Mouse (Mus musculus) thymus, adult 2 months (tissue): ENCODE measurements around the gene Grik5. TPM values are rescaled to one million over a fixed set of nuclear protein-coding genes. Genes with fewer than 3 reads are reported as not detected.

ENCODE experiments used
- DNase-seq: peaks from one replicate; pipeline ENCODE4 v3.0.0; 2021
- H3K27ac ChIP-seq: fragments of 200-500 bp; 2 replicates; pipeline ENCODE4 v1.5.1; 2012; ENCODE audit warnings: low read length, control low read depth; ENCODE audit not compliant: control insufficient read depth, insufficient read depth
- H3K27me3 ChIP-seq: fragments of 200-500 bp; 2 replicates; pipeline ENCODE4 v1.6.1; 2012; ENCODE audit warnings: mild to moderate bottlenecking, low read length, moderate library complexity, mixed read lengths; ENCODE audit not compliant: control insufficient read depth, insufficient read depth
- H3K36me3 ChIP-seq: fragments of 200-500 bp; 2 replicates; pipeline ENCODE4 v1.6.1; 2012; ENCODE audit warnings: mild to moderate bottlenecking, low read length, moderate library complexity; ENCODE audit not compliant: control insufficient read depth, insufficient read depth
- H3K4me1 ChIP-seq: fragments of 200-500 bp; replicated peaks from 2 replicates; pipeline ENCODE4 v1.6.1; 2012; ENCODE audit warnings: low read length; ENCODE audit not compliant: control insufficient read depth, insufficient read depth
- H3K4me3 ChIP-seq: fragments of 200-500 bp; 2 replicates; pipeline ENCODE4 v1.5.1; 2012; ENCODE audit warnings: mild to moderate bottlenecking, low read length, control low read depth, moderate library complexity; ENCODE audit not compliant: control insufficient read depth, insufficient read depth
- CTCF ChIP-seq: fragments of 200-500 bp; IDR thresholded peaks from 2 replicates; pipeline ENCODE4 v1.5.1; 2012; ENCODE audit warnings: mild to moderate bottlenecking, control low read depth, low read length, moderate library complexity, borderline replicate concordance; ENCODE audit not compliant: control insufficient read depth, poor library complexity, insufficient read depth; ENCODE audit errors: extremely low read depth
- POLR2A ChIP-seq: fragments of 200-500 bp; IDR thresholded peaks from 2 replicates; pipeline ENCODE4 v1.6.1; 2012; ENCODE audit warnings: mild to moderate bottlenecking, low read length, control low read depth, moderate library complexity; ENCODE audit not compliant: control insufficient read depth, poor library complexity, insufficient read depth; ENCODE audit errors: extremely low read depth
- WGBS: fragments of 180-500 bp; shearing (Covaris S2); methylation state at CpG from one replicate; pipeline ENCODE4 v1.1.7; 2018; 5-methylcytosine and 5-hydroxymethylcytosine counted together
- polyA plus RNA-seq: library from polyadenylated mRNA; depleted of rRNA; stranded (reverse); fragments of >200 nt; gene quantifications from 2 replicates; pipeline ENCODE4 v1.2.3, GENCODE M21; 2012

Gene Grik5
- polyA plus RNA-seq, 1 experiment = 19.1 TPM

- no peak overlapping the region for H3K4me3 ChIP-seq
- WGBS = 91% methylated on average over 12 of the region's 12 CpGs
- H3K36me3 ChIP-seq = no peaks in the 10 kb centered on the region
- DNase-seq = no peak
- TF ChIP-seq CTCF (no peak), POLR2A (no peak)
- H3K27ac ChIP-seq = no peak overlapping the region
- no peaks in the 10 kb centered on the region; the same call in 1 of the 2 replicates for H3K4me1 ChIP-seq
- H3K27me3 ChIP-seq = no peaks in the 10 kb centered on the region
Observed at GRCm38 (mm10) chr7:25109355-25109754, 37.2 kb upstream of the Grik5 start.

GRCm38 (mm10) chr7:25106790-25107502 is 34.8 kb upstream of the Grik5 start:
- no peaks in the 10 kb centered on the region; the same call in 1 of the 2 replicates for H3K4me1 ChIP-seq
- no peak overlapping the region for H3K4me3 ChIP-seq
- WGBS = 17% methylated on average over 17 of the region's 17 CpGs
- H3K27ac ChIP-seq = no peak overlapping the region
- no peak for DNase-seq
- no peaks in the 10 kb centered on the region for H3K27me3 ChIP-seq
- TF ChIP-seq POLR2A (no peak), CTCF (no peak)
- no peaks in the 10 kb centered on the region for H3K36me3 ChIP-seq

- no peaks in the 10 kb centered on the region for H3K27me3 ChIP-seq
- H3K4me1 ChIP-seq = no peaks in the 10 kb centered on the region; the same call in 1 of the 2 replicates
- TF ChIP-seq CTCF = peak; percentile 98
- no peak for TF ChIP-seq POLR2A
- WGBS = 28% methylated on average over 17 of the region's 17 CpGs
- peak; percentile 85 for DNase-seq
- no peaks in the 10 kb centered on the region for H3K36me3 ChIP-seq
- no peak overlapping the region for H3K4me3 ChIP-seq
- no peak overlapping the region for H3K27ac ChIP-seq
Observed at GRCm38 (mm10) chr7:25105411-25106160, 33.4 kb upstream of the Grik5 start.

DNA sequence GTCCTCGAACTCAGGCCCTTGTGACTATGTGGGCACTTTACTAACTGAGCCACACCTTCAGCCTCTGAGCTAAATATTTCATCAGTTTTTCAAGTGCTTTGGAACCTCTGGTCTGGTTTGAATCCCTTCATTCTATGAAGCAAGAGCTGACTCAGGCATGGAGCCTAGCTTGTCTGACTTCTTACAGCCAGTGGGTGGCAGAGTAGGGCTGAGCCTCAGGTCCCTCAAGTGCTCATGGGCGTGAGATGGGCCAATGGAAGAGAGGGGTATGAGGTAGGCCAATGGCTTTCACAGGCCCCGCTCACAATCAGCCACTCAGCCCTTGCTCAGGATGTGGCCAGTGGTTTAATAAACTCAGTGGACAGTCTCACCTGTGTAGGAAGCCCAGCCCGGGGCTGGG is 27.4 kb upstream of the Grik5 start:
- DNase-seq = no peak
- WGBS = 82% methylated on average over 4 of the region's 4 CpGs
- Histone ChIP-seq H3K36me3 (no peaks in the 10 kb centered on the region), H3K27ac (no peak overlapping the region), H3K4me3 (no peak overlapping the region), H3K27me3 (no peaks in the 10 kb centered on the region), H3K4me1 (no peaks in the 10 kb centered on the region)
- no peak for TF ChIP-seq CTCF
- TF ChIP-seq POLR2A = no peak

DNA sequence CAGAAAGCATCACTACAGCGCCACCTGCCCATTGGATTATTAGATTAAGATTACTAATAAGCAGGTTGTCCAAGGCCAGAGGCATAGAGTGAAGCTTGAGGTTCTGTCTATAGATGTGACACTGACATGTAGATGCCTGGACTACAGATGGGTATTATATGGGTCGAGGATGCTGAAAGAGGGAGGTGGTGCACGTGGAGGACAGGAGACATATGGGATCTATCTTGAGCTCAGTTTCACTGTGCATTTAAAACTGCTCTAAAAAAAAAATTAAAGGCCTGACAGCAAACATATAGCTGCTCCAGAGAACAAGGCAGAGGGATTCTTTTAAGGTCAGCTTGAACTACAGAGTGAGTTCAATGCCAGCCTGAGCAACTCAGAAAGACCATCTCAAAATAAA is 26.0 kb upstream of the Grik5 start:
- no peaks in the 10 kb centered on the region for H3K27me3 ChIP-seq
- no peaks in the 10 kb centered on the region for H3K4me1 ChIP-seq
- 97% methylated on average over 3 of the region's 3 CpGs for WGBS
- H3K4me3 ChIP-seq = no peak overlapping the region
- H3K36me3 ChIP-seq = no peaks in the 10 kb centered on the region
- H3K27ac ChIP-seq = no peak overlapping the region
- no peak for DNase-seq
- TF ChIP-seq CTCF = no peak
- TF ChIP-seq POLR2A = no peak

GRCm38 (mm10) chr7:25089875-25090274 is 17.7 kb upstream of the Grik5 start:
- Histone ChIP-seq H3K27me3 (no peaks in the 10 kb centered on the region), H3K36me3 (no peaks in the 10 kb centered on the region), H3K27ac (no peak overlapping the region), H3K4me1 (peaks cover 19% of the 10 kb centered on the region), H3K4me3 (no peak overlapping the region)
- TF ChIP-seq POLR2A (no peak), CTCF (no peak)
- 89% methylated on average over 10 of the region's 10 CpGs for WGBS
- no peak for DNase-seq
